Mouse (Mus musculus) thymus, postnatal 14 days (tissue): ENCODE data around the gene Ccdc74a.

Experiments used
- DNase-seq: peaks from one replicate; pipeline ENCODE4 v3.0.0; 2021

Gene Ccdc74a

DNA sequence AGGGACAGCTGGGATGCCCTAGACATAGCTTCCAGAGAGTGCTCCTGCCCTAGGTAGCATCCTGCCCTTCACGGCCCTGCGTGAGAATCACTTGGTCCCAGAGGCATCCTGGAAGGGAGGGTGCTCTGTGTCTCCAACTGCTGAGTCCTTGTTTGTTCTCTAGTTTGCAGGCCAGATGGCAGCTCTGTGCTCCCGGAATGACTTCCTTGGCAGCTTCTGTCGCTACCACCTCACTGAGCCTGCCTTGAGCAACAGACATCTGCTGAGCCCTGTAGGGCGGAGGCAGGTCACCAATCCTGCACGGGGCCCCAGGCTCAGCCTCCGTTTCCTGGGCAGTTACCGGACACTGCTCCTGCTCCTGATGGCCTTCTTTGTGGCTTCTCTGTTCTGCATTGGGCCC lies 4.0 kb upstream of the Ccdc74a start:
- DNase-seq = no peak

DNA sequence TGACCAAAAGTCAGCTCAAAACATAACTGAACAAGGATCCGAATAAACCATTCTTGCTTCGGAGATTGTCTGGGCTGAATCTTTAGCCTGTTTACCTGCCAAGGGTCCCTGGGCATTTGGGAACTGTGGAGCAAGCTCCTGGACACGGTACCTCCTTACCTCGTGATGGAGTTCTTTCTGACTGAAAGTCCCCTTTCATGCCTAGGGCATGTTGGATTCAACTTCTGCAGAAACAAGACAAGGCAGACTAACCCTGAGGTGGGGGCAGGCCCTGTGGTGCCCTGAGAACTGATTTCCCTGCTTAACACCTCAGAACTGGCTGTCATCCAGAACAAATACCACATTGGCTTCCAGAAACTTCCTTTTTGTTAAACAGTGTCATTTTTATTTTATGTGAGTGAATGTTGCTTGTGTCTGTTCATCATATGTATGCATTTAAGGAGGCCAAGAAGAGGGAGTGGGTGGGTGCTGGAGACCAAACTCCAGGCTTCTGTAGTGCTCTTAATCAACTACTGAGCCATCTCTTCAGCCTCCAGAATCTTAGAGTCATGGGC lies 2.8 kb upstream of the Ccdc74a start:
- DNase-seq = no peak

DNA sequence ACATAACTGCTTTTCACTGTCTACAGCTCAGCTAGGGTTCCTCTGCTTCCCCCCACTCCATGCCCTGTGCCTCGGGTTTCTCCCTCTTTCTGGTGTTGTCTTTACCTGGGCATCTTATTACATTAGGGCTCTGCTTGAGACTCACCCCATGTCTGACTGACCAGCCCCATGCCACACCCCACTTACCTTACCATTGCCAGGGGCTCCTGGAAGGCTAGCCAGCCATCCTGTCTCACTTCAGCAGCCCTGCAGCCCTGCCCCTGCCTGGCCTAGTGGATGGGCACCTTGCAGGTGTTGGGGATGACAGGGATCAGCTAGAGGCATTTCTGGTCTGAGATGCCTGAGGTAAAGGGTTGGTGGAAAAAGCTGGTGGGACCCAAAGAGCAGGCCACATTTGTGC lies 886 bp downstream of the Ccdc74a start:
- DNase-seq = no peak

DNA sequence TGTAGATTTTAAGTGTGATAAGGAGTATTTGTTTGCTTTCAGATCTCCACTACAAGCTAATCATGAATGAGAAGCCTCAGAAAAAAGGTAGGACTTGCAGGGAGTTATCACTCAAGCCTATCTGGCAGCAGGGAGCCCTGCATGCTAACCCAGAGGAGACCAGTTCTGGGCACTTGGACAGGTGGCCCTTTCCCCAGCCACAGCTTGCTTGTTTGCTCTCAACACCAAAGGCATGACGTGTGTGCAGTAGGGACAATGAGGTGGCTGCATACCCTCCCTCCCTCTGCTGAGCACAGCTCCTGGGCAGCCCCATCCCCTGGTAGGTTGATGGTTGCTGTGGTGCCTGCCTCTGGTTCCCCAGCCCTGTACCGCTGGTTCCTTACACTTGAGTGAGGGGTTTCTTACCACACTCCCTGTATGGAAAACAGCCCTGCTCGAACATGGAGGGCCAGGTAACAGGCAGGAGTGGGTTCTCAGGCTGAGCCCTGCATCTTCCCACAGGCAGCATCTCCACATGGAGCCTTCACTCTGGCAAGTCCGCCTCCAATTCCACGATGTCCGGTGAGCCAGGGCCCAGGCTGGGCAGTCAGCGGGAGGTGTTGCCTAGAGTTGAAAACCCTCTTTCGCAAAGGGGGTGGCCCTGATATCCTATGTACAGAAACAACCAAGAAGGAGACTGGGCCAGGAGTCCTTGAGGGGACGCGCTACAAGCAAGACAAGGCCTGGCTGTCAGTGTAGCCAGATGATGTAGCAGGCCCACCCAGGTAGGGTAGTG lies 1.5 kb downstream of the Ccdc74a start:
- no peak for DNase-seq

DNA sequence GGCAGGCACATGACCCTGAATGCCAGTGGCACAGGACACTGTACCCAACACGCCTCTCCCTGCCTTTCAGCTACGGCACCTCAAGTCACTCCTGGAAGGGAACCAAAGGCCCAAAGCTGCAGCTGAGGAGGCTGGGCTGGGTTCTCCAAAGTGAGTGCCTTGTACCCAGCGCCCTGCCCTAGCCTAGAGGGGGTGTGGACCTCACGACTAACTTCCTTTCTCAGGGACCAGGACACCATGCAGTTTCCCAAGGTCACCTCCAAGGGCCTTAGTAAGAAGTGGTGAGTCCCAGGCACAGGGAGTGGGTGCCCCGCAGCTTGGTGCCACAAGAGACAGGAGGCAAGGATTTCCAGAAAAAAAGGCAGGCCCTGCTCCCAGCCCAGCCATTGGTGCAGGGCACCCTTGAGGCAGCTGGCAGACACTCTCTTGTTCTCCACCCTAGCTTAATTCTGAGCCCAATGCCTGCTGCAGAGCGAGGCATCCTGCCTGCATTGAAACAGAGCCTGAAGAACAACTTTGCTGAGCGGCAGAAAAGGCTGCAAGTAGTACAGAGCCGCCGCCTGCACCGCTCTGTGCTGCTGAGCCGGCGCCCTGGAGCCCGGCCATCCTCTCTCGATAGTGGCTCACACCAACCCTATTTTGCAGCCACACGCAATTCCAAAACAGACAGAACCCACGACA lies 3.8 kb downstream of the Ccdc74a start:
- no peak for DNase-seq

DNA sequence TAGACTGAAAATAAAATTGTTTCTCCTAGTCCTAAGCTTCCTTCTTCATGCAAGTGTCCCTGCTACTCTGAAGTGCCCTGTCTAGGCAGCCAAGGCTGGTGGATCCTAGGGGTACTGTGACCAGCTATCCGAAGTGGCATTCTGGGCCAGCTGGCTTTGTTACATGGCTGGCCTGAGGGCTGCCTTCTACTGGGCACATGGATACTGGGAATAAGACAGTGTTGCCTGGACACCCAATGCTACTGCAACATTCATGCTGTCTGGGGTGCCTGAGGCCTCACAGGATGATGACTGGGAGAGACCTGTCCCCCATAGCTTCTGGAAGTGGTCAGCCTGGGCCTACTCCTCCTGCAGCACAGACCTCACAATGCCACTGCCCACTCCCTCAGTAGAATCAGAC lies 4.4 kb downstream of the Ccdc74a start:
- DNase-seq = no peak

DNA sequence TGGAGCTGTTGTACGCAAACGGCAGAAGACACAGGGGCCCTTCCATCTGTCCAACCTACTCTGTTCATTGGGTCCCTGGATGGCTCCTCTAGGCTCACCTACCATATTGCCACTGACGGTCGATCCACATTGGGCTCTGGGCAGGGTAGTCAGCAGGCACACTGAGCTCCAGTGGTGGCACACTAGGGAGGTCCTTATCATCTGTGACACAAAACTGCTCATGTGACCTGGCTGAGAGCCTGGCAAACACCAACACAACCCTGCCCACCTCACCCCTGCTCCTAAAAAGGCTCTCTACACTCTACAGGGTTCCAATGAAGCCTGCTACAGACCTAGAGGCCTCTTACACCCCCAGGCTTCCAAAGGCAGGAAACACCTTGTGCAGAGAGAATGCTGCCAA lies 6.3 kb downstream of the Ccdc74a start:
- DNase-seq = no peak

DNA sequence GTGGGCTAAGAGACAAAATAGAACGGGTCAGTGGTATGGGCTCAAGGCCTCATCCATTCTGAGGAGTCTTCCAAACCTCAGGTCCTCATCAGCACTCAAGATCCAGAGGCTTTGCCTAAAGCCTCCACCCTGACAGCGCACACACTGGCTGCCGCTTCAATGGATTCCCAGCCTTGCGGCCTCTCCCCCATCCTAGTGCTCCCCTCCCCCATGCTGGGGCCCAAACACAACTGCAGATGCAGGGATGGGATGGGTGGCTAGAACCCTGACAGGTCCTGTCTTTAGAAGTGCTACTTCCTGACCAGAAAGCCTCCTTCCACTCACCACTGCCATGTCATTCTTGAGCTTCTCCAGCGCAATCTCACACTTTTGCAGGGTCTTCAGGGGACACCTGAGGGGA lies 7.3 kb downstream of the Ccdc74a start:
- no peak for DNase-seq

DNA sequence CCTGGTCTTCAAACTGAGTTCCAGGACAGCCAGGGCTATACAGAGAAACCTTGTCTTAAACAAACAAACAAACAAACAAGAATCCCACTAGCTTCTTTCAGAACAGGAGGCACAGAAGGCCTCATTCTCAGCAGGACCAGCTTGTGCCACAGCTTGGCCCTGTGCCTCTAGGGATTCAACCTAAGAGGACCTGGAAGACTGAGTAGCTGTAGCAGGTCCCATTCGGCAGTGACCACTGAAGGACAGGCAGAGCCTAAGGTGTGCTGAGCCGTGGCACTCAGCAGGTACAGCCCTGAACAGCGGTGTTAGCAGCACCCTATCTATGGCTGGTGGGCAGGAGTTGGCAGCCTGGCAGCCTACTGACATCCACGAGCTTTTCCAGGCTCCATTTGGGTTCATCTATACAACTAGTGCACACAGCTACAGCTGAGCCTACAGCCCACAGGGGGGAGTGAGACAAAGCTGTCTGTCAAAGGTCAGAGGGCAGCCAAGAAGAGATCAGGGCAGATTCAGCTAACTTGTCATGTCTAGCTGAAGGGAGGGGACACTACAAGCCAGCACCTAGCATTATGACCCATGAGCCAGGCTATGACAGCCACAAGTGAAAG lies 8.0 kb downstream of the Ccdc74a start:
- no peak for DNase-seq

DNA sequence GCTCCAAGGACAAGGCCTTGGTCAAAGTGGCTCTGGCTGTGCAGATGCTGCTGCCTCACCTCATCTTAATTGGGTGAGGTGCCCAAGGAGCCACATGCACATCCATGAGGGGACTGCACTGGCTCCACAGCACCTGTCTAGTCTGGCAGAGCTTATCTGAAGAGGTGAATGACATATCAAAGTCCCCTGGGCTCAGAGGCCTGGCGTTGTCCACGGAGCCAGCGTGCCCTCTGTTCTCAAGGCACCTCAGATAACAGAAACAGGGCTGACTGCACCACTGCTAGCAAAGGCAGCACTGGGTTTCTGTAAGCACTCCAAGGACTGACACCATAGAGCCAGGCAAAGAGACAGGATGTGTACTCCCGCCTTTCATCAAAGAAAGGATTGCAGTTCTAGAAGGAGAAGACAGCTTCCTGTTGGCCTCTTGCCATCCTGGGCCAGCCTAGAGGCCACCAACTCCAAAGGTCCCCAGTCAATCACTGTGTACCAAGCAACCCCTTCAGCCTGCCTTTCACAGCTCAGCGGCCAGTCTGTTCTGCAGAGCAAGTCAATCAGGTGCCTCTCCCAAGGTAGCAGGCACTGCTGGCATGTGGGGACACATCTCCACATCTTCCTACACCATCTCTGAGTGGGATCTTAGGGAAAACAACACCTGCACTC lies 10.1 kb downstream of the Ccdc74a start:
- no peak for DNase-seq

DNA sequence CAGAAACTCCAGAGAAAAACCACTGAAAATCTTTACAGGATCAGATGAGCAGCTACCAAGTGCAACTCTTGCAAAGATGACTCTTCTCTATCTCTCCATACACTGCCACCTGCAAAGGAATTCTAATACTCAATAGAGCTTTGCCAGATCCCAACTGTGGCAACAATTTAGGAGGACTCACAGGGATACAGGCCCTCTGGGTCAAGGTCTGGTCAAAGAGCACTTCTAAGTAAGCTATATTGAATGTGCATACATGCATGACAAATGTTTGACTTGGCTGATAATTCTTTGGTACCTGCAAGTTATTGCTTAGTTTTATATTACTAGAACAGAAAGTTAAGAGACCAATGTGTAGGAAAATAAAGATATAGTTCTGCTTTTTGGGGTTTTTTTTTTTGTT lies 19.3 kb downstream of the Ccdc74a start:
- no peak for DNase-seq

DNA sequence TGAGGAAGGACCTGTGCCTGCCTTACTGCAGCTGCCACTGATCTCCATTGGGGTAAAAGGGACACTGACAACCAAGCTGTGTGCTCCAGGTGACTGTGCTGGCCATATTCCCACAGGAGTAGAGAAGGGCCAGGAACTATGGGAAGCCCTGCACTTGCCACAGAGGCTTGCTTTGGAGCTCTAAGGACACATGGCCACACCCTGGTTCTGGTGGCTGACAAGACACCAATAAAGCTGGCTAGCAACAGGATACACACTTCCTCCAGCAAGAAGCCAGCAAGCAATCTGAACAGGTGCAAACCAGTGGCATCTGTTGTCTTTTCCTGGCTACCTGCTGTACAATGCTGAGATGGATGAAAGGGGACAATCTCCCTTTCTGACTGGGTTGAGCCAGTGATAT lies 23.6 kb downstream of the Ccdc74a start:
- DNase-seq = no peak

DNA sequence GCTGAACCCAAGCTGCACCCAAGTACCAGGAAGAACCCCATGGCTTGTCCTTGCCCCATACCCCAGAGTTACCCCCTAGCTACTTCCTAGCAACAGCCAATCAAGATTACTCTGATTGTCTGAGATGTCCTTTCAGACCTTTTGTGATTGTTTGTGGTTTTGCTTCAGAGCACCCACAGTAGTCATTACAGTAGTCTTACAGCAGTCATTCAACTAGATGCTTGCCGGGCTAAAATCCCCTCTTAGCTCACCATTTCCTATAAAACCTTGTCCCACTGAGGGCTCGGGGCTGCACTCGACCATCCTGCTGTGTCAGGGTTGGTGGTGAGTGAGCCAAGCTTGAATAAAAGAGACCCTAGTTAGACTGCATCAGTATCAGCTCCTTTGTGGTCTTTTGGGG lies 48.6 kb downstream of the Ccdc74a start:
- no peak for DNase-seq
